Comparison of ENCODE assay signal across 10 mouse cellular contexts in genomic region chr6:112781409-112782093, GRCm38 (mm10).
DNase-seq lines count a peak whose midpoint lies in the region; ATAC-seq and TF ChIP-seq lines count a peak whose summit lies in the region.
"Had no signal": no experiment of that assay in that cellular context is flagged by ENCODE, and none has a peak within 500 bp of the region (broad histone marks: within the 10 kb centered on the region; RNA-seq: fewer than 3 reads in every experiment).

No protein-coding gene starts in this region.

- no peak for DNase-seq in cerebellum, adult 2 months
- no peak for DNase-seq in cerebellum, postnatal 10 days
- DNase-seq in layer of hippocampus, adult 2 months (ENCODE audit: low spot score in 2 of 2): no peak
- DNase-seq in layer of hippocampus, postnatal 36 days: no peak
- peak; percentile 88 for DNase-seq in Muller cell, postnatal 12 days (ENCODE audit: inconsistent ontology term)
- peak; percentile 29 for DNase-seq in embryonic facial prominence, embryonic 14.5 days (ENCODE audit: low spot score)
- no peak for DNase-seq in thymus, postnatal 0 days (ENCODE audit: low spot score)
- DNase-seq in testis, postnatal 10 days (ENCODE audit: low spot score): no peak
- DNase-seq: cerebellum, adult 11 months; liver, embryonic 13.5 days had no signal

- no peaks in the 10 kb centered on the region for H3K27me3 ChIP-seq in cerebellum, adult 2 months (ENCODE audit: control insufficient read depth, insufficient read depth, low read length)
- H3K27me3 ChIP-seq in embryonic facial prominence, embryonic 14.5 days (replicated peaks; ENCODE audit: control insufficient read depth, insufficient read depth, low read length): no peaks in the 10 kb centered on the region
- H3K27me3 ChIP-seq: liver, embryonic 13.5 days had no signal

- H3K9ac ChIP-seq in embryonic facial prominence, embryonic 14.5 days (ENCODE audit: low read depth, low read length): no peak overlapping the region
- H3K9ac ChIP-seq: liver, embryonic 13.5 days had no signal

- H3K4me3 ChIP-seq in cerebellum, adult 2 months (replicated peaks; ENCODE audit: insufficient read depth, low read depth, low read length): no peak overlapping the region
- H3K4me3 ChIP-seq in layer of hippocampus, adult 2 months: no peak overlapping the region
- H3K4me3 ChIP-seq in embryonic facial prominence, embryonic 14.5 days (ENCODE audit: low read depth, low read length): no peak overlapping the region
- H3K4me3 ChIP-seq: liver, embryonic 13.5 days had no signal

- no peak for ATAC-seq in embryonic facial prominence, embryonic 14.5 days (ENCODE audit: low read depth)

- H3K27ac ChIP-seq in cerebellum, adult 2 months (ENCODE audit: insufficient read depth, low read length): no peak overlapping the region
- peak overlapping the region; percentile 75 for H3K27ac ChIP-seq in layer of hippocampus, adult 2 months
- no peak overlapping the region for H3K27ac ChIP-seq in embryonic facial prominence, embryonic 14.5 days (replicated peaks; ENCODE audit: low read depth, low read length)
- H3K27ac ChIP-seq: liver, embryonic 13.5 days had no signal

- no peaks in the 10 kb centered on the region for H3K9me3 ChIP-seq in embryonic facial prominence, embryonic 14.5 days (ENCODE audit: control insufficient read depth, low read length)
- H3K9me3 ChIP-seq: liver, embryonic 13.5 days had no signal

- WGBS in cerebellum, adult 2 months: 72% methylated on average over 10 of the region's 10 CpGs
- WGBS in embryonic facial prominence, embryonic 14.5 days: 71% methylated on average over 10 of the region's 10 CpGs

- peak; percentile 45; the same call in 1 of the 2 replicates for TF ChIP-seq CTCF in cerebellum, adult 2 months (IDR thresholded peaks at IDR 0.05; ENCODE audit: borderline replicate concordance, insufficient read depth, low read depth, low read length)
- TF ChIP-seq CTCF in layer of hippocampus, adult 2 months (conservative IDR thresholded peaks at IDR 0.05): peak; percentile 67

- TF ChIP-seq POLR2A in cerebellum, adult 2 months (IDR thresholded peaks at IDR 0.05; ENCODE audit: borderline replicate concordance, insufficient read depth, low read length): no peak

- H3K4me2 ChIP-seq in embryonic facial prominence, embryonic 14.5 days (ENCODE audit: low read depth, low read length): no peak overlapping the region
- H3K4me2 ChIP-seq: liver, embryonic 13.5 days had no signal

- H3K36me3 ChIP-seq in embryonic facial prominence, embryonic 14.5 days (ENCODE audit: control insufficient read depth, insufficient read depth, low read length): 0 out of 2 replicates have a peak, but pooled peaks cover 4% of the 10 kb centered on the region
- H3K36me3 ChIP-seq: liver, embryonic 13.5 days had no signal

- H3K4me1 ChIP-seq in cerebellum, adult 2 months (ENCODE audit: control insufficient read depth, insufficient read depth, low read length): peaks cover 8% of the 10 kb centered on the region
- no peaks in the 10 kb centered on the region for H3K4me1 ChIP-seq in embryonic facial prominence, embryonic 14.5 days (ENCODE audit: control insufficient read depth, insufficient read depth, low read length)
- H3K4me1 ChIP-seq: liver, embryonic 13.5 days had no signal

Comparison
In these comparisons a context has a peak if more than half of its experiments do, and no peak if none do; other contexts are left out.
1. DNase-seq: peak in Muller cell, postnatal 12 days (single experiment) and embryonic facial prominence, embryonic 14.5 days (single experiment); none in cerebellum, adult 2 months (0 of 2), cerebellum, postnatal 10 days (0 of 2), layer of hippocampus, adult 2 months (0 of 2), layer of hippocampus, postnatal 36 days (0 of 2), thymus, postnatal 0 days (single experiment) and testis, postnatal 10 days (single experiment).